Mouse (Mus musculus): ENCODE data around the gene Cldn4.

The Cldn4 gene

GRCm38 (mm10) chr5:134946857-134947255, at the start of gene Cldn4:
Cldn4 (minus strand) TSS chr5:134946934.
- DNase-seq (ENCODE audit: low read depth): no peak

- no peak for DNase-seq (ENCODE audit: low read depth)
Measured at GRCm38 (mm10) chr5:134992566-134992965, 45.8 kb upstream of the Cldn4 start.

- DNase-seq (ENCODE audit: low read depth): no peak
Measured at GRCm38 (mm10) chr5:134989741-134990140, 43.0 kb upstream of the Cldn4 start.

GRCm38 (mm10) chr5:134989166-134989565, 42.4 kb upstream of the Cldn4 start:
- DNase-seq (ENCODE audit: low read depth): no peak

GRCm38 (mm10) chr5:134986298-134987268, 39.8 kb upstream of the Cldn4 start:
- no peak for DNase-seq (ENCODE audit: low read depth)

- no peak for DNase-seq (ENCODE audit: low read depth)
Measured at GRCm38 (mm10) chr5:134985633-134986297, 39.0 kb upstream of the Cldn4 start, which contains the start of gene Cldn3. Cldn3 (plus strand) TSS chr5:134986214.

GRCm38 (mm10) chr5:134983771-134984170, 37.0 kb upstream of the Cldn4 start:
- no peak for DNase-seq (ENCODE audit: low read depth)

- DNase-seq (ENCODE audit: low read depth): no peak
Measured at GRCm38 (mm10) chr5:134983111-134983510, 36.4 kb upstream of the Cldn4 start.

GRCm38 (mm10) chr5:134981149-134981548, 34.4 kb upstream of the Cldn4 start:
- DNase-seq (ENCODE audit: low read depth): no peak

- DNase-seq (ENCODE audit: low read depth): no peak
Measured at GRCm38 (mm10) chr5:134977837-134978236, 31.1 kb upstream of the Cldn4 start.

GRCm38 (mm10) chr5:134976577-134977250, 30.0 kb upstream of the Cldn4 start:
- no peak for DNase-seq (ENCODE audit: low read depth)

- DNase-seq (ENCODE audit: low read depth): no peak
Measured at GRCm38 (mm10) chr5:134976164-134976563, 29.4 kb upstream of the Cldn4 start.

GRCm38 (mm10) chr5:134974921-134975320, 28.2 kb upstream of the Cldn4 start:
- no peak for DNase-seq (ENCODE audit: low read depth)

GRCm38 (mm10) chr5:134974294-134974693, 27.6 kb upstream of the Cldn4 start:
- DNase-seq (ENCODE audit: low read depth): no peak

- DNase-seq (ENCODE audit: low read depth): no peak
Measured at GRCm38 (mm10) chr5:134973526-134973925, 26.8 kb upstream of the Cldn4 start.

GRCm38 (mm10) chr5:134973081-134973480, 26.3 kb upstream of the Cldn4 start:
- no peak for DNase-seq (ENCODE audit: low read depth)

GRCm38 (mm10) chr5:134970671-134971070, 23.9 kb upstream of the Cldn4 start:
- no peak for DNase-seq (ENCODE audit: low read depth)

- DNase-seq (ENCODE audit: low read depth): no peak
Measured at GRCm38 (mm10) chr5:134967164-134967944, 20.6 kb upstream of the Cldn4 start.

GRCm38 (mm10) chr5:134965852-134966821, 19.4 kb upstream of the Cldn4 start:
- no peak for DNase-seq (ENCODE audit: low read depth)

- DNase-seq (ENCODE audit: low read depth): no peak
Measured at GRCm38 (mm10) chr5:134965473-134965851, 18.7 kb upstream of the Cldn4 start.

Data from c-Kit-positive CD71-negative TER-119-negative erythroid progenitor cells, embryonic 14.5 days (primary cell).